Mouse (Mus musculus) ovary, postnatal 36 days (tissue): ENCODE measurements around the gene Gm6525.

Experiments
- DNase-seq: peaks from one replicate; pipeline ENCODE4 v3.0.0; 2022; ENCODE audit warnings: low spot score, mixed read lengths

Gene Gm6525

GRCm38 (mm10) chr3:84172406-84172805, 1.5 kb upstream of the Gm6525 start:
- no peak for DNase-seq

GRCm38 (mm10) chr3:84175337-84176315, 1.7 kb downstream of the Gm6525 start:
- DNase-seq: peak; percentile 68

GRCm38 (mm10) chr3:84177834-84178233, 3.9 kb downstream of the Gm6525 start:
- no peak for DNase-seq

- no peak for DNase-seq
Observed at GRCm38 (mm10) chr3:84180304-84180703, 6.4 kb downstream of the Gm6525 start.

GRCm38 (mm10) chr3:84181102-84181501, 7.2 kb downstream of the Gm6525 start:
- DNase-seq: no peak

- DNase-seq: no peak
Observed at GRCm38 (mm10) chr3:84181717-84182116, 7.8 kb downstream of the Gm6525 start.

- DNase-seq: no peak
Observed at GRCm38 (mm10) chr3:84189629-84190173, 15.8 kb downstream of the Gm6525 start.

GRCm38 (mm10) chr3:84190513-84191061, 16.7 kb downstream of the Gm6525 start:
- peak; percentile 34 for DNase-seq

GRCm38 (mm10) chr3:84191141-84191881, 17.4 kb downstream of the Gm6525 start:
- DNase-seq: no peak

GRCm38 (mm10) chr3:84193881-84194280, 20.0 kb downstream of the Gm6525 start:
- DNase-seq: no peak

- DNase-seq: no peak
Observed at GRCm38 (mm10) chr3:84198229-84198628, 24.3 kb downstream of the Gm6525 start.

GRCm38 (mm10) chr3:84199516-84199915, 25.6 kb downstream of the Gm6525 start:
- no peak for DNase-seq

- DNase-seq: no peak
Observed at GRCm38 (mm10) chr3:84200559-84201420, 26.9 kb downstream of the Gm6525 start.

- DNase-seq: no peak
Observed at GRCm38 (mm10) chr3:84204640-84205039, 30.7 kb downstream of the Gm6525 start.

GRCm38 (mm10) chr3:84205650-84206049, 31.7 kb downstream of the Gm6525 start:
- DNase-seq: no peak

- DNase-seq: no peak
Observed at GRCm38 (mm10) chr3:84206106-84206505, 32.2 kb downstream of the Gm6525 start.

- DNase-seq: no peak
Observed at GRCm38 (mm10) chr3:84207366-84207765, 33.5 kb downstream of the Gm6525 start.

GRCm38 (mm10) chr3:84208475-84208874, 34.6 kb downstream of the Gm6525 start:
- no peak for DNase-seq

- DNase-seq: no peak
Observed at GRCm38 (mm10) chr3:84208917-84209513, 35.1 kb downstream of the Gm6525 start.

- no peak for DNase-seq
Observed at GRCm38 (mm10) chr3:84211340-84211875, 37.5 kb downstream of the Gm6525 start.

GRCm38 (mm10) chr3:84214501-84214900, 40.6 kb downstream of the Gm6525 start:
- DNase-seq: peak; percentile 31
